Mouse (Mus musculus): ENCODE data around the gene Pdss2. TPM values are rescaled to one million over a fixed set of nuclear protein-coding genes. Genes with fewer than 3 reads are reported as not detected.

Pdss2 gene
- polyA plus RNA-seq, 1 experiment from 2014 or later = 8.8 TPM

DNA sequence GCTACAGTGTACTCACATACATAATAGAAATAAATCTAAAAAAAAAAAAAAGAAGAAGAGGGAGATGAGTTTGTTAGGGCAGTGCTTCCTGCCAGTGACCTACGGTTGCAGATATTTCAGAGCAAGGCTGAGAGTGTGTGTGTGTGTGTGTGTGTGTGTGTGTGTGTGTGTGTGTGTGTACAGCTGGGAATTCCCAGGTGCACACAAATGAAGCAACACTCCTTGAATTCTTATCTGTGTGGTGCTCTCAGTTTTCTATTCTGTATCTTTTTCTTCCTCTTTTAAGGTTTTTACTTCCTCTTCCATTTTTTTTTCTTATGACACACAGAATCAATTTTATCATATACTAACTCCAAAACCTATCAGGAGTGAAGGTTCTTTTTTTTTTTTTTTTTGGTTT lies 283.0 kb downstream of the Pdss2 start:
- H3K9ac ChIP-seq = no peak overlapping the region
- no peaks in the 10 kb centered on the region for H3K9me3 ChIP-seq
- H3K4me2 ChIP-seq = no peak overlapping the region
- peaks cover 52% of the 10 kb centered on the region for H3K36me3 ChIP-seq
- no peaks in the 10 kb centered on the region for H3K27me3 ChIP-seq
- no peaks in the 10 kb centered on the region for H3K4me1 ChIP-seq
- no peak overlapping the region for H3K27ac ChIP-seq
- no peak overlapping the region for H3K4me3 ChIP-seq
- no peak for ATAC-seq (ENCODE audit: insufficient number of reproducible peaks, low FRiP score, low TSS enrichment, low read depth)
- 45% methylated on average over 1 of the region's 1 CpGs for WGBS

DNA sequence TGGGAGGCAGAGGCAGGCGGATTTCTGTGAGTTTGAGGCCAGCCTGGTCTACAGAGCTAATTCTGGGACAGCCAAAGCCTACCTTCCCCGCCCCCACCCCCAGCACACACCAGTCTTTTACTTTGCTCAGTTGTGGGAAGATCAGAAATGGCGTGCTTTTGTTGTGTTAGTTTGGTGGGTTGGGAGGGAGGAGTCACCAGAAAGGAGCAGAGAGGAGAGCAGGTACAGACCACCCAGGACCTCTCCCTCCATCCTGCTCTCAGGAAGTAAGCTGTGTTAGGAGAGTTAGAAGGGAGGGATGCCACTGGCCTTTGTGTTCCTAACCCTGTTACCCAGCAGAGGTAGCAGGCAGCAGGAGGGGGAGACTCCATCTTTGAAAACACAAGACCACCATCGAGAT lies 285.8 kb downstream of the Pdss2 start:
- Histone ChIP-seq H3K36me3 (peaks cover 55% of the 10 kb centered on the region), H3K9me3 (no peaks in the 10 kb centered on the region)
- 73% methylated on average over 4 of the region's 4 CpGs for WGBS

DNA sequence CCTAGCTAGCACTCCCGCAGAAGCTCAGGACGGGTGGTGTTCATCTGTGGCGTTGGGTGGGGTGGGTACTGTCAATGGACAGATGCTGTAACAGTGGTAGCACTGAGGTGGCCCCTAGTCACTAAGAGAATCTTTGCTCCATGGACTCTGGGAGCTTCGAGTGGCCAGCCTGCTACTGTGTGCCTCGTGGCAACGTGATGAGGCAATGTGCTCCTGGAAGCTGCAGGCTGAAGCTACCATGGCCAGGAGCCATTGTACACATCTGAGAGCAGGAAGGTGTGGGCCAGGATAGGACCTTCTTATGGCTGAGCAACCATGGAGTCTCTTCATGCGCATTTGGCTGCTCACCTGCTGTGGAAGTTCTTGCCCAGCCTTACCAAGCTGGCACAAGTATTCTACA lies 287.9 kb downstream of the Pdss2 start:
- Histone ChIP-seq H3K36me3 (peaks cover 62% of the 10 kb centered on the region), H3K4me1 (no peaks in the 10 kb centered on the region), H3K9me3 (no peaks in the 10 kb centered on the region), H3K9ac (no peak overlapping the region), H3K4me3 (no peak overlapping the region), H3K27me3 (no peaks in the 10 kb centered on the region), H3K4me2 (no peak overlapping the region), H3K27ac (no peak overlapping the region)
- no peak for ATAC-seq (ENCODE audit: insufficient number of reproducible peaks, low FRiP score, low TSS enrichment, low read depth)
- WGBS = 90% methylated on average over 7 of the region's 7 CpGs

More for the DNA sequence above, 285.8 kb downstream of the Pdss2 start:
- Histone ChIP-seq H3K4me1 (no peaks in the 10 kb centered on the region), H3K4me3 (no peak overlapping the region), H3K27ac (no peak overlapping the region), H3K9ac (no peak overlapping the region), H3K4me2 (no peak overlapping the region), H3K27me3 (no peaks in the 10 kb centered on the region)
- ATAC-seq (ENCODE audit: insufficient number of reproducible peaks, low FRiP score, low TSS enrichment, low read depth) = no peak

DNA sequence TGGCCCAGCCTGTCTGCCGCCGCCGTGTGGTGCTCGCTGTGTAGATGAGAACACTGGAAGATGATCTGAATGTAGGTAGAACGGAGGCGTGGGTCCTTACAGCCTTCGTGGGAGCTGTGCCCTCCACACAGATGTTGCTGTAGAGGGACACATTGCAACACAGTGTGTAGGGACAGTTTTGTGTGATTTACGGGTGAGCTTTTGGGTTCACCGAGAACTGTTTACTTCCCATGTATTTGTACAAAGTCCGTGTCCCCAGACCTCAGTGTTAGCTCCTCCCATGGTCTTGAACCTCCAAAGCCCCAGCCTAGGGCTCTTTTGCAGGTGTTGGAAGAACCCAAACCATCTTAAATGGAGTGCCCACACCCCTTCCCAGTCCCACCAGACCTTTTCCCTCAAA lies 291.7 kb downstream of the Pdss2 start:
- WGBS = 90% methylated on average over 10 of the region's 10 CpGs
- Histone ChIP-seq H3K4me2 (no peak overlapping the region), H3K27me3 (no peaks in the 10 kb centered on the region), H3K36me3 (peaks cover 48% of the 10 kb centered on the region), H3K27ac (no peak overlapping the region), H3K4me3 (no peak overlapping the region), H3K9me3 (no peaks in the 10 kb centered on the region), H3K4me1 (peaks cover 13% of the 10 kb centered on the region), H3K9ac (no peak overlapping the region)
- no peak for ATAC-seq (ENCODE audit: insufficient number of reproducible peaks, low FRiP score, low TSS enrichment, low read depth)

Other genes starting within 250 kb of the Pdss2 start
- 2.6 and 2.9 TPM in 2 replicates for gene Sobp, start 47.0 kb upstream of the Pdss2 start, polyA plus RNA-seq (2015; fragmentation: Nextera tagmentation; extraction: Ambion mirVana)
- gene 9030612E09Rik, start 46.8 kb upstream of the Pdss2 start, polyA plus RNA-seq (2015; fragmentation: Nextera tagmentation; extraction: Ambion mirVana) = 0.68 and 1.1 TPM in 2 replicates

Measured in limb, embryonic 15.5 days (tissue).